Mouse (Mus musculus) adrenal gland, adult 18-20 months (tissue): ENCODE measurements at regions not wholly inside any gene's neighbourhood (a gene's known extent, or its start where the extent isn't known, plus 50 kb on each side); places are given as distances from the start of the nearest gene placed in this dataset.
"Not testable (repeated sequence)": the region's sequence is repeated elsewhere in the genome, so short reads cannot be mapped to it uniquely, and the experiment has no call there.

Experiments used
- DNase-seq, 2 experiments: peaks; one replicate each; pipeline ENCODE4 v3.0.0; 2021 to 2022; ENCODE audit warnings: low spot score in 2 of 2

GRCm38 (mm10) chr5:52015786-52016185, 174.5 kb downstream of the Dhx15 start:
- DNase-seq: no peak

- no peak for DNase-seq
Measured at GRCm38 (mm10) chr5:52010426-52010825, 179.9 kb downstream of the Dhx15 start.

- DNase-seq: no peak
Measured at GRCm38 (mm10) chr5:52008942-52009341, 181.4 kb downstream of the Dhx15 start.

GRCm38 (mm10) chr5:52006843-52007242, 183.5 kb downstream of the Dhx15 start:
- DNase-seq: no peak

- no peak for DNase-seq
Measured at GRCm38 (mm10) chr5:51990847-51991610, 199.3 kb downstream of the Dhx15 start.

GRCm38 (mm10) chr5:51989396-51989795, 200.9 kb downstream of the Dhx15 start:
- DNase-seq: no peak

GRCm38 (mm10) chr5:51988913-51989312, 201.4 kb downstream of the Dhx15 start:
- no peak for DNase-seq

- no peak for DNase-seq
Measured at GRCm38 (mm10) chr5:51984966-51985365, 205.3 kb downstream of the Dhx15 start.

GRCm38 (mm10) chr5:51982780-51983179, 207.5 kb downstream of the Dhx15 start:
- no peak for DNase-seq

GRCm38 (mm10) chr5:51980901-51981300, 209.4 kb downstream of the Dhx15 start:
- no peak for DNase-seq

- DNase-seq: no peak
Measured at GRCm38 (mm10) chr5:51952499-51952898, 237.8 kb downstream of the Dhx15 start.

- no peak for DNase-seq
Measured at GRCm38 (mm10) chr5:51949996-51950395, 240.3 kb downstream of the Dhx15 start.

GRCm38 (mm10) chr5:51946062-51946461, 244.3 kb downstream of the Dhx15 start:
- DNase-seq: no peak

- DNase-seq: not testable (repeated sequence)
Measured at GRCm38 (mm10) chr5:51941925-51942291, 248.4 kb downstream of the Dhx15 start.

- no peak for DNase-seq
Measured at GRCm38 (mm10) chr5:51941255-51941924, 248.9 kb downstream of the Dhx15 start.

GRCm38 (mm10) chr5:51938845-51939244, 251.5 kb downstream of the Dhx15 start:
- DNase-seq: no peak

GRCm38 (mm10) chr5:51937320-51937719, 253.0 kb downstream of the Dhx15 start:
- no peak for DNase-seq

- DNase-seq: no peak
Measured at GRCm38 (mm10) chr5:51935391-51936354, 254.6 kb downstream of the Dhx15 start.

- no peak for DNase-seq
Measured at GRCm38 (mm10) chr5:51934910-51935309, 255.4 kb downstream of the Dhx15 start.

- no peak for DNase-seq
Measured at GRCm38 (mm10) chr5:51933331-51933730, 257.0 kb downstream of the Dhx15 start.

GRCm38 (mm10) chr5:51930416-51930815, 259.9 kb downstream of the Dhx15 start:
- no peak for DNase-seq

- DNase-seq: no peak
Measured at GRCm38 (mm10) chr5:51928801-51929200, 261.5 kb downstream of the Dhx15 start.
